Mouse (Mus musculus) intestine, postnatal 0 days (tissue): ENCODE measurements around the gene Gprc5d. TPM values are rescaled to one million over a fixed set of nuclear protein-coding genes. Genes with fewer than 3 reads are reported as not detected.
A peak's percentile ranks its signal among the peaks of the same experiment; 100 is the strongest.

Source experiments
- ATAC-seq: fragments of 200-750 bp; cut with Nextera tagmentation; 2 replicates; pipeline ENCODE4 v1.8.0; 2017; ENCODE audit warnings: mild to moderate bottlenecking, moderate TSS enrichment, moderate library complexity
- H3K27ac ChIP-seq: fragments of 300-500 bp; sonication (generic); 2 replicates; pipeline ENCODE4 v1.5.1; 2014; ENCODE audit warnings: mild to moderate bottlenecking, low read depth, low read length, moderate library complexity
- H3K27me3 ChIP-seq: fragments of 300-500 bp; sonication (generic); replicated peaks from 2 replicates; pipeline ENCODE4 v1.6.1; 2014; ENCODE audit warnings: low read length, mixed read lengths; ENCODE audit not compliant: control insufficient read depth, insufficient read depth
- H3K36me3 ChIP-seq: fragments of 300-500 bp; sonication (generic); 2 replicates; pipeline ENCODE4 v1.6.1; 2014; ENCODE audit warnings: mild to moderate bottlenecking, moderate library complexity; ENCODE audit not compliant: control insufficient read depth, insufficient read depth
- H3K4me1 ChIP-seq: fragments of 300-500 bp; sonication (generic); replicated peaks from 2 replicates; pipeline ENCODE4 v1.6.1; 2014; ENCODE audit warnings: antibody characterized with exemption, low read length, mixed read lengths; ENCODE audit not compliant: control insufficient read depth, insufficient read depth
- H3K4me2 ChIP-seq: fragments of 300-500 bp; sonication (generic); replicated peaks from 2 replicates; pipeline ENCODE4 v1.6.1; 2014; ENCODE audit warnings: low read depth, mild to moderate bottlenecking, moderate library complexity
- H3K4me3 ChIP-seq: fragments of 300-500 bp; sonication (generic); 2 replicates; pipeline ENCODE4 v1.5.1; 2014; ENCODE audit warnings: low read depth, low read length
- H3K9ac ChIP-seq: fragments of 300-500 bp; sonication (generic); 2 replicates; pipeline ENCODE4 v1.6.1; 2014; ENCODE audit warnings: mild to moderate bottlenecking, low read depth, low read length
- H3K9me3 ChIP-seq: fragments of 300-500 bp; sonication (generic); 2 replicates; pipeline ENCODE4 v1.6.1; 2016; ENCODE audit warnings: mixed run types; ENCODE audit not compliant: control insufficient read depth
- CTCF ChIP-seq: sonication (generic); IDR thresholded peaks from 2 replicates; pipeline ENCODE4 v1.5.1; 2016; ENCODE audit warnings: low read depth, mild to moderate bottlenecking, control low read depth, antibody characterized with exemption, moderate library complexity
- WGBS: fragments of 180-500 bp; shearing (Covaris S2); extraction: QIAGEN DNeasy Blood & Tissue Kit; methylation state at CpG from one replicate; pipeline ENCODE4 v1.1.7; 2014; 5-methylcytosine and 5-hydroxymethylcytosine counted together
- polyA plus RNA-seq: library from polyadenylated mRNA; unstranded; fragments of >200 nt; fragmentation: Nextera tagmentation; extraction: Ambion mirVana; gene quantifications from 2 replicates; pipeline ENCODE4 v1.2.1, GENCODE M21; 2015

The Gprc5d gene
- not detected in 2 replicates for polyA plus RNA-seq

GRCm38 (mm10) chr6:135118183-135118582 is at the start of gene Gprc5d:
Gene Gprc5d (minus strand): TSS chr6:135118283.
- no peak within 1 kb of the TSS for H3K9ac ChIP-seq
- no peaks in the 10 kb centered on the region for H3K27me3 ChIP-seq
- H3K4me3 ChIP-seq, result no peak within 1 kb of the TSS
- no peaks in the 10 kb centered on the region for H3K36me3 ChIP-seq
- no peak for ATAC-seq
- WGBS, result 90% methylated on average over 5 of the region's 5 CpGs
- no peaks in the 10 kb centered on the region for H3K9me3 ChIP-seq
- no peaks in the 10 kb centered on the region for H3K4me1 ChIP-seq
- no peak within 1 kb of the TSS for H3K27ac ChIP-seq
- TF ChIP-seq CTCF, result no peak
- H3K4me2 ChIP-seq, result no peak within 1 kb of the TSS

GRCm38 (mm10) chr6:135166712-135167111 is 48.6 kb upstream of the Gprc5d start:
- H3K36me3 ChIP-seq, result no peaks in the 10 kb centered on the region
- no peak for ATAC-seq

GRCm38 (mm10) chr6:135166262-135166661 is 48.2 kb upstream of the Gprc5d start:
- H3K4me1 ChIP-seq, result no peaks in the 10 kb centered on the region; the same call in none of the 2 replicates
- H3K4me3 ChIP-seq, result no peak overlapping the region
- H3K27me3 ChIP-seq, result no peaks in the 10 kb centered on the region
- H3K36me3 ChIP-seq, result no peaks in the 10 kb centered on the region
- no peak overlapping the region for H3K9ac ChIP-seq
- 85% methylated on average over 3 of the region's 3 CpGs for WGBS
- TF ChIP-seq CTCF, result no peak
- no peak for ATAC-seq
- no peaks in the 10 kb centered on the region for H3K9me3 ChIP-seq
- H3K4me2 ChIP-seq, result 0 out of 2 replicates have a peak overlapping the region, but pooled peaks have one; percentile 75
- H3K27ac ChIP-seq, result no peak overlapping the region

More at GRCm38 (mm10) chr6:135166712-135167111, 48.6 kb upstream of the Gprc5d start:
- WGBS, result 47% methylated on average over 5 of the region's 5 CpGs
- Histone ChIP-seq H3K27me3 (no peaks in the 10 kb centered on the region), H3K4me3 (no peak overlapping the region), H3K27ac (no peak overlapping the region), H3K4me2 (peak overlapping the region; percentile 75), H3K4me1 (no peaks in the 10 kb centered on the region; the same call in none of the 2 replicates), H3K9ac (no peak overlapping the region), H3K9me3 (no peaks in the 10 kb centered on the region)
- no peak for TF ChIP-seq CTCF

- no peak for TF ChIP-seq CTCF
- 54% methylated on average over 2 of the region's 2 CpGs for WGBS
- H3K4me1 ChIP-seq, result no peaks in the 10 kb centered on the region; the same call in none of the 2 replicates
These were observed 47.6 kb upstream of the Gprc5d start for GRCm38 (mm10) chr6:135165706-135166105.

GRCm38 (mm10) chr6:135165191-135165590 is 47.1 kb upstream of the Gprc5d start:
- no peak for ATAC-seq
- no peak overlapping the region for H3K27ac ChIP-seq
- H3K4me3 ChIP-seq, result no peak overlapping the region
- no peaks in the 10 kb centered on the region for H3K9me3 ChIP-seq
- no peaks in the 10 kb centered on the region for H3K36me3 ChIP-seq
- 25% methylated on average over 3 of the region's 3 CpGs for WGBS
- no peak for TF ChIP-seq CTCF
- 0 out of 2 replicates have a peak overlapping the region, but pooled peaks have one; percentile 2 for H3K4me2 ChIP-seq
- no peaks in the 10 kb centered on the region; the same call in none of the 2 replicates for H3K4me1 ChIP-seq
- no peaks in the 10 kb centered on the region for H3K27me3 ChIP-seq
- H3K9ac ChIP-seq, result no peak overlapping the region

More at GRCm38 (mm10) chr6:135165706-135166105, 47.6 kb upstream of the Gprc5d start:
- H3K4me2 ChIP-seq, result 0 out of 2 replicates have a peak overlapping the region, but pooled peaks have one; percentile 2
- no peak for ATAC-seq
- H3K9ac ChIP-seq, result no peak overlapping the region
- H3K27me3 ChIP-seq, result no peaks in the 10 kb centered on the region
- no peak overlapping the region for H3K4me3 ChIP-seq
- no peak overlapping the region for H3K27ac ChIP-seq
- H3K9me3 ChIP-seq, result no peaks in the 10 kb centered on the region
- no peaks in the 10 kb centered on the region for H3K36me3 ChIP-seq

GRCm38 (mm10) chr6:135162861-135163260 is 44.8 kb upstream of the Gprc5d start:
- no peaks in the 10 kb centered on the region for H3K36me3 ChIP-seq
- no peak for TF ChIP-seq CTCF
- no peaks in the 10 kb centered on the region for H3K27me3 ChIP-seq
- H3K4me3 ChIP-seq, result no peak overlapping the region
- no peaks in the 10 kb centered on the region; the same call in 1 of the 2 replicates for H3K4me1 ChIP-seq
- 76% methylated on average over 4 of the region's 4 CpGs for WGBS
- no peaks in the 10 kb centered on the region for H3K9me3 ChIP-seq
- no peak overlapping the region for H3K27ac ChIP-seq
- no peak overlapping the region for H3K4me2 ChIP-seq
- no peak for ATAC-seq
- no peak overlapping the region for H3K9ac ChIP-seq
